Mouse (Mus musculus): ENCODE data around the gene C8g. TPM values are rescaled to one million over a fixed set of nuclear protein-coding genes. Genes with fewer than 3 reads are reported as not detected.

C8g gene
- 1 to 10 TPM; 7.5 to 9.3 TPM for polyA plus RNA-seq (2017; shearing (Covaris generic))

DNA sequence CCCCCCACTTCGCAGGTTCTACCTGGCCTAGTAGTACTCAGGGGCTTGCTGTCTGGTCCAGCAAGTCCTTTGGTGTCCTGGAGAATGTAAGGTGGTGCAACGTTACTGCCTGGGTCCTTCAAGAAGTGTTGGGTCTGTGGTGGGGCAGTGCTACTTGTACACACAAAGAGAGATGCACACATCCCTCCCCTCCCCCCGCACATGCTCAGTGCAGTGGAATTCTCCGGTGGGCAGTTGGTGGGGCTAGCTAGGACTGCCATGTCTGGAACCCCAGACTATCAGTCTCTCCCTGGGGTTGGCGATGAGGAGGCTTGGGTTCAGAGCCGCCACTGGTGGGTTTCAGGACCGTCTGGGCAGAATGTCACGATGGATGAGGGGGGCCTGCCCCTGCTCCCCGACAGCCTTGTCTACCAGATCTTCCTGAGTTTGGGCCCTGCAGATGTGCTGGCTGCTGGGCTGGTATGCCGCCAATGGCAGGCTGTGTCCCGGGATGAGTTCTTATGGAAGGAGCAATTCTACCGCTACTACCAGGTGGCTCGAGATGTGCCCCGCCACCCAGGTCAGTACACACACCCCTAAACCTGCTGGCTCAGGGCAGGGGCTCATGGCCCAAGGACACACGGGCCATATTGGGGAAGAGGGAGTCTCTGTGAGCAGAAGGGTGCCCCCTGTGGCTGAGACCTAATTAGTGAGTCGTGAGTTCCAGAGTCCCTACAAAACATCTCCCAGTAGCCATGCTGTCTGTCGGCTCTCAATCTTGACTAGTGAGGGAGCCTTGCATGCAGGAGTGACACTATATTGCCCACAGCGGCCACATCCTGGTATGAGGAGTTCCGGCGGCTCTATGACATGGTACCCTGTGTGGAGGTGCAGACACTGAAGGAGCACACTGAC is at the start of gene C8g:
Gene C8g, minus strand, starts transcription at position 127 of the 894 bp plus-strand sequence.

DNA sequence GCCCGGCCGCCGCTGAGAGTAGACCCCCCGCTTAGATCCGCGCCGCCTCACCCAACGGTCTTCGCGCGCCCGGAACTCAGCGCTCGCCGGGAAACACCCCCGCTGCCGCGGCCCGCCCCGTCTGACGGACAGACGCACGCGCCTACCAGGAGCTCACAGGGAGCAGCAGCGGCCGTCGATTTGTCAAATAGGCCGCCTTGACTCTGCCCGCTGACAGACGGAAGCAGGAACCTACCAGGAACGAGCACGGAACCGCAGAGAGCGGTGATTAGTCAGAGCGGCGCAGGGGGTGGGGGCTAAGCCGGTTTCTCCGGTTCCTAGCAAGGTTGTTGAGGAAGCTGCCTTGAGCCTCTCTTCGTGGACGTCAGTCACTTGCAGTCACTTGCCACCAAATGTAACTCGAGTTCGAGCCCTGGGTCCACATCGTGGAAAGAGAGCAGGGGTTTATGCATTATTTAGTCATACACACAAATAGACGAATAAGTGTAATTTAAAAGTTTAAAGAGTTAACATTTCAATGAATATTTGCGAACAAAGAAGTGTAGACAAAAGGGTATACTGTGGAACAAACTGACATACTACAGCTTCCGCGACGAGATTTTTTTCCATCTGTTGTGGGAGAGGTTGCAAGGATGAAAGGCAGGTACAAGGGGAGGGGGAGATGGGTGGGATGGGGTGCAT is 45.4 kb upstream of the C8g start, which contains the start of gene Traf2:
Gene Traf2, minus strand, starts transcription at position 130 of the 681 bp plus-strand sequence.

DNA sequence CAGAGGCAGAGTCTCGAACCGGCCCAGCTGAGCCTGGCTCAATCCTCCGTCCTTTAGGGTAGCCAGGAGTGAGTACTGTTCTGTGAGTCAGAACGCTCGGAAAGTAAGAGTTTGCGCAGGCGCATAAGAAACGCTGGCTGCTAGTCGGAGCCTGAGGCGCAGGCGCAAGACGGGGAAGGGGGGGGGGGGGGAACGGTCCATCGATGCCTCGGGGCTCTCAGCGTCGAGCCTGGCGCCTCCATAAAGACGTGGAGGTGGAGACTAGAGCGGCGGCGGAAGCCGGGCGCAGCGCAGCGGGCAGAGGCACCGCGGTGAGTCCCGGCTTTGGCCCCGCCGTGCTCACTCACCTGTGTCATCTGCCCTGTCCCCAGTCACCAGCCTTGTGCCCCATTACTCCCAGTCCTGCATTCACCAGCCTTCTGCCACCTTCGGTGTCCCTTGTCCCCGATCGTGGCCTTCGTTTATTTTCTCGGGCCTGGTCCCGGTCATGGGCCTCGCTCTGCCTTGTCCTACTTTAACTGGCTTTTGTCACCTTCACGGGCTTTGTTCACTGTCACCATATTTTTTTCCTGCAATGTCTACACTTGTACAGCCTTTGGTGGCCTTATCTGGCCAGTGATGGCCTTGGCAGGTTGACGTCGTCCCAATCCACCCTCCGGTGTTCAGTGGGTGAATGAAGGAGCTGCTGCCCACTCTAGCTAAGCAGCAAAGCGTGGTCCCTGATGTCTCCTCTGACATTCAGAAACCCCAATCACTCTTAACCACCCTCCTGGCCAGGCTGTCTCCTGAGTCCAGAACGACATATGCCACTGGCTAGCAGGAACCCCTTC is 728 bp downstream of the C8g start, which contains the start of gene Fbxw5:
Gene Fbxw5, plus strand, starts transcription at position 175 of the 830 bp plus-strand sequence.

DNA sequence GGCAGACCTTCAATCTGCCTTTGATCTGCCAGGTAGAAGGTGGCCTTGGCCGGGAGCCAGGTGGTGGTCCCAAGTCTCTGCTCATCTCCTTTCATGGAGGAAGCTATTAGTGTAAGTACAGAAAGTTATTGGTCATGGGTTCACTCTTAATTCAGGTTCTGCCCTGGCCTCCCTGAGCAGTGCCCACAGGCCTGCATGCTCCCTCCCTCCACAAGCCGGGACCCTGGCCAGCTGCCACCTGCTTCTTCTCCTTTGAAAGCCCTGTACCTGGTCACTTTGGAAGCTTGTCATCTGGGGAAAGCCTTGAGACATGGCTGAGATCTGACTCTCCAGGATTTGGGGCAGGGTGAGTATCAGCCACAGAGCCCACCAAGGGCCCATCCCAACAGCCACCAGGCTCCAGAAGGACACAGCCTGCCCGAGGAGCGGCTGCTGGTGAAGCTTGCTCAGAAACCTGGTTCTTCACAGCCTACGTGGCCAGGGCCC is 8.0 kb downstream of the C8g start, which contains the start of gene Lcn12:
Gene Lcn12, minus strand, starts transcription at position 436 of the 486 bp plus-strand sequence.

DNA sequence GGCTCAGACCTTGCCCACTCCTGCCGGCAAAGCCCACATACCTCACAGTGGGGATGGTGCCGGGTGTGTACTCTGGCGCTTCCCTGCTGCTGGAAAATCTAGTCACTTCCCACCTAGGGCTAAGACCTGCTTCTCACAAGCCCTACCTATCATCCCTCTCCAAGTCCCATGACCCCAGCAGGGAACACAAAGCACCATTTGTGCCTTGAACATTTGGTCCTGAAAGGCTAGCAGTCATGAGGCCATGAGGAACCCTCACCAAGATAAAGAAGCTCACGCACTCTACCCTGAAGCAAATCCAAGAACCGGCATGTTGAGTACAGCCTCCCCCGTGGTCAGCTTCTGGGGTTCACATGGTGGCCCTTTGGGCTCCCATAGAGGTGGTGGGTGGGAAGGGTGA is 31.6 kb downstream of the C8g start, which contains the start of gene Ptgds:
Gene Ptgds, minus strand, starts transcription at position 78 of the 400 bp plus-strand sequence.

DNA sequence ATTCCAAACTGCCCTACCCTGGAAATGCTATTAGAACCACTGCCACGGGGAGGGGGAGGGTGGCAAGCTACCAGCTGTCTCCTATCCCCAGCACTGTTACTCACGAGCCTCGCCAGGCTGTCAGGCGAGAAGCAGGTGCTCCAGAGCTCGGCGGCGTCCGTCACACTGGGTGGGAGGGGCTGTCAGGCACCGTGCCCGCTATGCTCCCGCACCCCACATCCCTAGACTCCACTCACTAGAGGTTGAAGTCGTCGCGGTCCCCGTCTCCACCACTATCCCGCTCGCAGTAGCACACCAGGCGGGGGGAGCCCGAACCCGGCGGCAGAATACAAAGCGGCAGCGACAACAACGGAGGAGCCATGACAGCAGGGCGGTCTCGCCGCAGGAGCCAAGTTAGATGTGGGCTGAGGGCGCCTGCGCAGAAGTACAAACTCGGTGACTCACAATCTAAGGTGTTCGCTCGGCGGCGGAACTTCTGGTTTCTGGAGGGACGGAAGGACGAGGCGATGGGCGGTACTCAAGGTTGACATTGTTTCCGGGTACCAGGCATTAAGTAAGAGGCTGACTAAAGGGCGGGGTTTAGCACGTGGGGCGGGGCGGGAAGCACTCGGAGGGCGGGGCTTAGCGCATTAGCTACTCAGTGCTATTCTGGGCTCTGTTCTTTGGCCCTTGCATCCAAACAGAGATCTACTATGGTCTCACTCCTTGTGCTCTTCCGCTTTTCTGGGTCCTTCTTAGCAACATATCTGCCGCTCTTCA is 40.8 kb downstream of the C8g start, which contains the start of gene Paxx:
Gene Paxx, minus strand, starts transcription at position 544 of the 759 bp plus-strand sequence.

DNA sequence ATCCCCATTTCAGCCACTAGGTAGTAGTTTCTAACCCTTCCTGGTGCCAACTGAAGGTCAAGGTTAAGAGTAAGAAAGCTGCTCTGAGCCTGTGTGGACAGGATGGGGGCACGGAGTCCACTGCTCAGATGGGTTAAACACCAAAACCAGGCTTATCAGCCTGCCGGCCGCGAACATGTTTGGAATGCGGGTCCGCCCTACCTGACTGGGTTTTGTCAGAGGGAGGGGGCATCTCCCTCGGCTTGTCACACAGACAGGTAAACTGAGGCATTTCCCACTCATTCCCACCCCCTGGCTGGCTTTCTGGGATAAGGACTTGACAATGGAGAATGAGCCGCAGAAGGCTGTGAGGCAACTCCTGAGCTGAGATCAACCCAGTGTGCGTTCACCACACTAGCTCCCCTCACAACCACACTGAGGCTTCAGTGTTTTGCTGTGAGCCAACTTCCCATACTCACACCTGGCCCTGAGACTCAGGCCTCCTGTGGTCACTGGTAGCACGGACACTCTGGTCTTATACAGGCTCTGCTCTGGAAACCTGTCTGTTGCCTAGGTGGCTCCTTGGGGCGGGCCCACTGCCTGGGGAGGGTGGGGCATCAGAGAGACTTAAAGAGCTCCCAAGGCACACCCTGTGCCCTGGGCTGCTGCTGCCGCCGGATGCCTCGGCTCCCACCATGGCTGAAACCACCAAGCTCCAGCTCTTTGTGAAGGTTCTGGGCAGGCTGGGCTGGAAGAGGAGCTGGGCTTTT is 45.1 kb downstream of the C8g start, which contains the start of gene Clic3:
Gene Clic3, plus strand, starts transcription at position 634 of the 749 bp plus-strand sequence.

Other genes starting within 250 kb of the C8g start
- 10 to 100 TPM; 20.6 to 22.0 TPM for gene Tmem203, start 246.3 kb downstream of the C8g start, polyA plus RNA-seq (2017; shearing (Covaris generic))
- gene Tprn, start 239.1 kb downstream of the C8g start, polyA plus RNA-seq (2017; shearing (Covaris generic)): 10 to 100 TPM; 17.1 to 22.4 TPM
- gene Ssna1, start 229.3 kb downstream of the C8g start, polyA plus RNA-seq (2017; shearing (Covaris generic)): 100 to 1,000 TPM; 117 to 137 TPM
- 100 to 1,000 TPM in 1 of 2 experiments, 10 to 100 TPM in 1; 94.3 to 117 TPM for gene Anapc2, start 229.2 kb downstream of the C8g start, polyA plus RNA-seq (2017; shearing (Covaris generic))
- not detected for gene Tmem210, start 213.6 kb downstream of the C8g start, polyA plus RNA-seq (2017; shearing (Covaris generic))
- 1 to 10 TPM in 1 of 2 experiments, not detected in 1; 4.0 TPM for gene Lrrc26, start 211.8 kb downstream of the C8g start, polyA plus RNA-seq (2017; shearing (Covaris generic))
- gene Grin1, start 182.5 kb downstream of the C8g start, polyA plus RNA-seq (2017; shearing (Covaris generic)): under 1 TPM; 0.41 to 0.78 TPM
- gene Man1b1, start 169.4 kb downstream of the C8g start, polyA plus RNA-seq (2017; shearing (Covaris generic)): 10 to 100 TPM; 21.9 to 32.4 TPM
- 10 to 100 TPM; 21.7 to 25.4 TPM for gene Dpp7, start 145.4 kb downstream of the C8g start, polyA plus RNA-seq (2017; shearing (Covaris generic))
- 10 to 100 TPM; 30.5 to 53.8 TPM for gene Uap1l1, start 136.0 kb downstream of the C8g start, polyA plus RNA-seq (2017; shearing (Covaris generic))
- gene Sapcd2, start 129.4 kb downstream of the C8g start, polyA plus RNA-seq (2017; shearing (Covaris generic)): under 1 TPM in 1 of 2 experiments, not detected in 1; 0.40 TPM
- gene Entpd2, start 105.8 kb downstream of the C8g start, polyA plus RNA-seq (2017; shearing (Covaris generic)): under 1 TPM in 1 of 2 experiments, not detected in 1; 0.40 TPM
- 1 to 10 TPM; 4.3 to 6.2 TPM for gene Npdc1, start 102.4 kb downstream of the C8g start, polyA plus RNA-seq (2017; shearing (Covaris generic))
- 10 to 100 TPM in 1 of 2 experiments, 1 to 10 TPM in 1; 8.5 to 21.4 TPM for gene Fut7, start 78.5 kb downstream of the C8g start, polyA plus RNA-seq (2017; shearing (Covaris generic))
- gene Abca2, start 73.0 kb downstream of the C8g start, polyA plus RNA-seq (2017; shearing (Covaris generic)): 10 to 100 TPM; 62.8 to 67.6 TPM
- 1 to 10 TPM; 3.4 to 4.3 TPM for gene Clic3, start 44.9 kb downstream of the C8g start, polyA plus RNA-seq (2017; shearing (Covaris generic))
- 100 to 1,000 TPM in 1 of 2 experiments, 10 to 100 TPM in 1; 95.5 to 104 TPM for gene Paxx, start 40.6 kb downstream of the C8g start, polyA plus RNA-seq (2017; shearing (Covaris generic))
- under 1 TPM in 1 of 2 experiments, not detected in 1; 0.37 TPM for gene Ptgds, start 31.7 kb downstream of the C8g start, polyA plus RNA-seq (2017; shearing (Covaris generic))
- gene Lcn12, start 7.8 kb downstream of the C8g start, polyA plus RNA-seq (2017; shearing (Covaris generic)): not detected
- 100 to 1,000 TPM; 107 to 134 TPM for gene Fbxw5, start 969 bp downstream of the C8g start, polyA plus RNA-seq (2017; shearing (Covaris generic))
- gene Traf2, start 45.2 kb upstream of the C8g start, polyA plus RNA-seq (2017; shearing (Covaris generic)): 10 to 100 TPM; 82.2 to 87.8 TPM
- 100 to 1,000 TPM; 335 to 382 TPM for gene Edf1, start 56.1 kb upstream of the C8g start, polyA plus RNA-seq (2017; shearing (Covaris generic))
- 1 to 10 TPM in 1 of 2 experiments, under 1 TPM in 1; 0.58 to 1.6 TPM for gene Mamdc4, start 73.1 kb upstream of the C8g start, polyA plus RNA-seq (2017; shearing (Covaris generic))
- 10 to 100 TPM; 53.8 to 59.8 TPM for gene Phpt1, start 73.5 kb upstream of the C8g start, polyA plus RNA-seq (2017; shearing (Covaris generic))
- gene Ajm1, start 80.0 kb upstream of the C8g start, polyA plus RNA-seq (2017; shearing (Covaris generic)): 1 to 10 TPM in 1 of 2 experiments, under 1 TPM in 1; 0.93 to 1.2 TPM
- 10 to 100 TPM; 41.1 to 47.1 TPM for gene Rabl6, start 106.8 kb upstream of the C8g start, polyA plus RNA-seq (2017; shearing (Covaris generic))
- not detected for gene Ccdc183, start 116.0 kb upstream of the C8g start, polyA plus RNA-seq (2017; shearing (Covaris generic))
- 1 to 10 TPM; 4.1 TPM for gene Tmem141, start 120.3 kb upstream of the C8g start, polyA plus RNA-seq (2017; shearing (Covaris generic))
- 10 to 100 TPM in 1 of 2 experiments, not detected in 1; 18.1 TPM for gene Fcna, start 126.3 kb upstream of the C8g start, polyA plus RNA-seq (2017; shearing (Covaris generic))
- not detected for gene Lcn8, start 151.4 kb upstream of the C8g start, polyA plus RNA-seq (2017; shearing (Covaris generic))
- not detected for gene Lcn5, start 156.2 kb upstream of the C8g start, polyA plus RNA-seq (2017; shearing (Covaris generic))
- under 1 TPM in 1 of 2 experiments, not detected in 1; 0.33 TPM for gene Lcn6, start 175.1 kb upstream of the C8g start, polyA plus RNA-seq (2017; shearing (Covaris generic))
- 1 to 10 TPM in 1 of 2 experiments, not detected in 1; 1.0 TPM for gene Lcn10, start 181.0 kb upstream of the C8g start, polyA plus RNA-seq (2017; shearing (Covaris generic))
- 1 to 10 TPM in 1 of 2 experiments, not detected in 1; 1.3 TPM for gene Obp2a, start 198.3 kb upstream of the C8g start, polyA plus RNA-seq (2017; shearing (Covaris generic))
- gene Bmyc, start 205.0 kb upstream of the C8g start, polyA plus RNA-seq (2017; shearing (Covaris generic)): 100 to 1,000 TPM in 1 of 2 experiments, 10 to 100 TPM in 1; 88.1 to 160 TPM
- not detected for gene Obp2b, start 235.3 kb upstream of the C8g start, polyA plus RNA-seq (2017; shearing (Covaris generic))